Mouse (Mus musculus): ENCODE measurements at regions not wholly inside any gene's neighbourhood (a gene's known extent, or its start where the extent isn't known, plus 50 kb on each side); places are given as distances from the start of the nearest gene placed in this dataset.

DNA sequence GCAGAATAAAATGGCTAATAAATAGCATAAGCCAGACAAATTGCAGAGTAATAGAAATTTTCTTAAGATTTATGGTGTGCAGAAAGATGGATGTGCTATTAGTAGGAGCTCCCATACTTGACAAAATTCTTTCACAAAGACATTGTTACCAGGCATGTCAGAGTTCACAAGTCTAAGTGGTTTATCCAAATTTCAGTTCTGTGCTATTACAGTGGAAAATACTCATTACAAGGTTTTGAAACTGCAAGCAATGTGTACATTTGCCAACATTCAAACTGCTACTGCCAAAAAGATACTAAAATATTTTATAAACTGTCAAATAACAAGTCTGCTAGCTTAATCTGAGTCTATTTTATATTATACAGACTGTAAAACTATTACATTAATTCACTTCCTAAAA is 1550.2 kb upstream of the Acvr2a start:
- Histone ChIP-seq H3K4me2 (ENCODE audit: low read depth, low read length) (no peak overlapping the region), H3K9ac (replicated peaks; ENCODE audit: low read depth, low read length) (no peak overlapping the region), H3K36me3 (replicated peaks; ENCODE audit: control insufficient read depth, insufficient read depth, low read length) (no peaks in the 10 kb centered on the region), H3K27ac (ENCODE audit: low read depth) (no peak overlapping the region), H3K4me1 (ENCODE audit: control insufficient read depth, insufficient read depth) (no peaks in the 10 kb centered on the region), H3K4me3 (ENCODE audit: low read depth, low read length) (no peak overlapping the region), H3K9me3 (replicated peaks; ENCODE audit: control insufficient read depth, low read length) (no peaks in the 10 kb centered on the region), H3K27me3 (ENCODE audit: control insufficient read depth, insufficient read depth, low read length) (no peaks in the 10 kb centered on the region)
- TF ChIP-seq EP300 (IDR thresholded peaks at IDR 0.05; ENCODE audit: low read depth) (no peak), CTCF (IDR thresholded peaks at IDR 0.05; ENCODE audit: low read depth) (no peak)
- no peak for DNase-seq (ENCODE audit: low spot score)
- ATAC-seq (ENCODE audit: insufficient read depth, low read depth) = no peak

DNA sequence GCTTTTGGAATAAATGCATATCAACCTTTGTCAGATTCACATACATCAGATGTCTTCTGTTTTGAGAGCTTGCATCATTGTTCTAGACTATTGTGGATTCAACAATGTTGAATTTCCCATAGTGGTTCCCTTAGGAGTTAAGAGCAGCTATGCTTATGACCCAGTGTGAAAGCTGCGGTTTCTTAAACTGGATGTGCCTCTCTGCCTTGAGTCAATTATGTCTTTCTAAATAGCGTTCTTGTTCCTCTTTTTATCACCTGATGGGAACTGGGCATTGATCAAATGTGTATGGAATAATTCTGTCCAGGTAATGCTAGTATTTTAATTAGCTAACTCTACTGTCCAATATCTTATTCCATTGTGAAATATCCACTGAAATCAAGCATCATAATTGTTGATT is 1548.0 kb upstream of the Acvr2a start:
- Histone ChIP-seq H3K27ac (ENCODE audit: low read depth) (no peak overlapping the region), H3K36me3 (replicated peaks; ENCODE audit: control insufficient read depth, insufficient read depth, low read length) (no peaks in the 10 kb centered on the region), H3K4me2 (ENCODE audit: low read depth, low read length) (no peak overlapping the region), H3K27me3 (ENCODE audit: control insufficient read depth, insufficient read depth, low read length) (no peaks in the 10 kb centered on the region), H3K4me1 (ENCODE audit: control insufficient read depth, insufficient read depth) (no peaks in the 10 kb centered on the region), H3K9me3 (replicated peaks; ENCODE audit: control insufficient read depth, low read length) (no peaks in the 10 kb centered on the region), H3K9ac (replicated peaks; ENCODE audit: low read depth, low read length) (no peak overlapping the region), H3K4me3 (ENCODE audit: low read depth, low read length) (no peak overlapping the region)
- WGBS = 68% methylated on average over 2 of the region's 2 CpGs
- no peak for TF ChIP-seq EP300 (IDR thresholded peaks at IDR 0.05; ENCODE audit: low read depth)
- no peak for TF ChIP-seq CTCF (IDR thresholded peaks at IDR 0.05; ENCODE audit: low read depth)
- DNase-seq (ENCODE audit: low spot score) = no peak
- ATAC-seq (ENCODE audit: insufficient read depth, low read depth) = no peak

DNA sequence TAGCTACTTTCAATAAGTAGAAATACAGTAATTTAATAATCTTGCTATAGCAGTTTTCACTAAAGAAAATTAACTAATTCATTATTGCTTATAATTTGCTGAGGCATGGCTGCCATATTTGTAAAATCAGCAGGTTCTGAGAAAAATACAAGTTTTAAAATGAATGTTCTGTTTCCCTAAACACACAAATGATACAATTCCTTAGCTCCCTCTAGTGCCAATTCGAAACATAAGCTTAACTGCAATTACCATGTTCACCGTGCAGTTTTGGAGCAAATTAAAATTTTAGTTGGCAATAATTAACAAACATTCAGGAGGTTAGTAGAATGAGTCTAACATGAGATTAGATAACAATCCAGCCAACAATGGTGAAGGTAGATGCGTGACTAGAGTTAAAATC is 1518.4 kb upstream of the Acvr2a start:
- no peaks in the 10 kb centered on the region for H3K4me1 ChIP-seq (ENCODE audit: control insufficient read depth, insufficient read depth)
- DNase-seq (ENCODE audit: low spot score) = peak; percentile 14
- no peak overlapping the region for H3K27ac ChIP-seq (ENCODE audit: low read depth)
- TF ChIP-seq EP300 (IDR thresholded peaks at IDR 0.05; ENCODE audit: low read depth) = no peak
- peak; percentile 40 for TF ChIP-seq CTCF (IDR thresholded peaks at IDR 0.05; ENCODE audit: low read depth)
- no peak overlapping the region for H3K4me3 ChIP-seq (ENCODE audit: low read depth, low read length)
- H3K36me3 ChIP-seq (replicated peaks; ENCODE audit: control insufficient read depth, insufficient read depth, low read length) = no peaks in the 10 kb centered on the region
- 37% methylated on average over 3 of the region's 3 CpGs for WGBS
- no peak overlapping the region for H3K9ac ChIP-seq (replicated peaks; ENCODE audit: low read depth, low read length)
- no peaks in the 10 kb centered on the region for H3K27me3 ChIP-seq (ENCODE audit: control insufficient read depth, insufficient read depth, low read length)
- H3K4me2 ChIP-seq (ENCODE audit: low read depth, low read length) = no peak overlapping the region
- H3K9me3 ChIP-seq (replicated peaks; ENCODE audit: control insufficient read depth, low read length) = no peaks in the 10 kb centered on the region
- ATAC-seq (ENCODE audit: insufficient read depth, low read depth) = no peak

- H3K4me3 ChIP-seq (ENCODE audit: low read depth, low read length) = no peak overlapping the region
- H3K9ac ChIP-seq (replicated peaks; ENCODE audit: low read depth, low read length) = no peak overlapping the region
- no peaks in the 10 kb centered on the region for H3K4me1 ChIP-seq (ENCODE audit: control insufficient read depth, insufficient read depth)
- ATAC-seq (ENCODE audit: insufficient read depth, low read depth) = no peak
- no peak overlapping the region for H3K27ac ChIP-seq (ENCODE audit: low read depth)
- H3K27me3 ChIP-seq (ENCODE audit: control insufficient read depth, insufficient read depth, low read length) = no peaks in the 10 kb centered on the region
- 84% methylated on average over 6 of the region's 6 CpGs for WGBS
- TF ChIP-seq CTCF (IDR thresholded peaks at IDR 0.05; ENCODE audit: low read depth) = no peak
- no peak for TF ChIP-seq EP300 (IDR thresholded peaks at IDR 0.05; ENCODE audit: low read depth)
- DNase-seq (ENCODE audit: low spot score) = no peak
- H3K4me2 ChIP-seq (ENCODE audit: low read depth, low read length) = no peak overlapping the region
- no peaks in the 10 kb centered on the region for H3K36me3 ChIP-seq (replicated peaks; ENCODE audit: control insufficient read depth, insufficient read depth, low read length)
- H3K9me3 ChIP-seq (replicated peaks; ENCODE audit: control insufficient read depth, low read length) = no peaks in the 10 kb centered on the region
These were observed 1511.9 kb upstream of the Acvr2a start for GRCm38 (mm10) chr2:47302056-47302455.

- ATAC-seq (ENCODE audit: insufficient read depth, low read depth) = no peak
These were observed 1483.3 kb upstream of the Acvr2a start for GRCm38 (mm10) chr2:47330574-47330973.

DNA sequence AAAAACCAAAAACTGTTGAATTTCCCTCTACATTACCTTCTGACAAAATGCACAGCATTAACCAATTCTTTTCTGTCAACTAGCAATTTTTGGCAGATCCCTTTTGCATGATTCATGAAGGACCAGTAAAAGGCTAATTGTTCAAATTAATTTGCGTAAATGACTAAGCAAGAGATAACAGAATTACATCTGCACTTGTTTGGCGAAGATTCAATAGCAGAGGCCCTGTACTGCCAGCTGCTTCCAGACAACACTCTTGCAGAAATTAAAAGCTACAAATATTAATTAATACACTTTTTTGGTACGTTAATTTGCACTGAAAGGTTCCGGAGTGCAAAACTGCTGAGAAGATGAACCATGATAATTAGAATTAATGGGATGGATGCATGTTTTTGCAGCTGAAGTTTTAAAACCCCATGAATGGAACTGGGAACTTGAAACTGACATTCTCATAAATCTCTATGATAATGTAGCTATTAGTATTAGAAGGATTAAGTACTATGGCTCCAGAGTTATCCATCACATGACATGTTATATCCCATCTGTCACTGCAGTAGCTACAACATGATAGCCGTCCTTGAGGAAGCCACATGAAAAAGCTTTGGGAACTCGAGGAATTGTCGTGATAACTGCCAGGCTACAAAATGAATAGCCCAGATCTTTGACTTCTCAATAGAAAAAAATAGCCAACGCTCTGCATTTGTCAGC is 1479.3 kb upstream of the Acvr2a start:
- H3K9me3 ChIP-seq (replicated peaks; ENCODE audit: control insufficient read depth, low read length) = no peaks in the 10 kb centered on the region
- no peak overlapping the region for H3K27ac ChIP-seq (ENCODE audit: low read depth)
- ATAC-seq (ENCODE audit: insufficient read depth, low read depth) (no peak), DNase-seq (ENCODE audit: low spot score) (no peak)
- H3K4me3 ChIP-seq (ENCODE audit: low read depth, low read length) = no peak overlapping the region
- H3K4me2 ChIP-seq (ENCODE audit: low read depth, low read length) = no peak overlapping the region
- H3K4me1 ChIP-seq (ENCODE audit: control insufficient read depth, insufficient read depth) = no peaks in the 10 kb centered on the region
- no peak overlapping the region for H3K9ac ChIP-seq (replicated peaks; ENCODE audit: low read depth, low read length)
- H3K27me3 ChIP-seq (ENCODE audit: control insufficient read depth, insufficient read depth, low read length) = no peaks in the 10 kb centered on the region
- H3K36me3 ChIP-seq (replicated peaks; ENCODE audit: control insufficient read depth, insufficient read depth, low read length) = no peaks in the 10 kb centered on the region
- 59% methylated on average over 8 of the region's 8 CpGs for WGBS
- no peak for TF ChIP-seq EP300 (IDR thresholded peaks at IDR 0.05; ENCODE audit: low read depth)
- no peak for TF ChIP-seq CTCF (IDR thresholded peaks at IDR 0.05; ENCODE audit: low read depth)

More at GRCm38 (mm10) chr2:47330574-47330973, 1483.3 kb upstream of the Acvr2a start:
- TF ChIP-seq EP300 (IDR thresholded peaks at IDR 0.05; ENCODE audit: low read depth) = no peak
- no peak for TF ChIP-seq CTCF (IDR thresholded peaks at IDR 0.05; ENCODE audit: low read depth)
- H3K4me1 ChIP-seq (ENCODE audit: control insufficient read depth, insufficient read depth) = no peaks in the 10 kb centered on the region
- H3K4me3 ChIP-seq (ENCODE audit: low read depth, low read length) = no peak overlapping the region
- H3K27me3 ChIP-seq (ENCODE audit: control insufficient read depth, insufficient read depth, low read length) = no peaks in the 10 kb centered on the region
- H3K4me2 ChIP-seq (ENCODE audit: low read depth, low read length) = no peak overlapping the region
- no peak overlapping the region for H3K27ac ChIP-seq (ENCODE audit: low read depth)
- DNase-seq (ENCODE audit: low spot score) = no peak
- no peaks in the 10 kb centered on the region for H3K9me3 ChIP-seq (replicated peaks; ENCODE audit: control insufficient read depth, low read length)
- 61% methylated on average over 1 of the region's 1 CpGs for WGBS
- no peak overlapping the region for H3K9ac ChIP-seq (replicated peaks; ENCODE audit: low read depth, low read length)
- no peaks in the 10 kb centered on the region for H3K36me3 ChIP-seq (replicated peaks; ENCODE audit: control insufficient read depth, insufficient read depth, low read length)
